Mouse (Mus musculus) kidney, postnatal 25 days (tissue): Measurements from ENCODE around the gene Mlh3.

Experiments used
- DNase-seq, 2 experiments: peaks; one replicate each; pipeline ENCODE4 v3.0.0; 2021; ENCODE audit warnings: mixed read lengths in 2 of 2

Gene Mlh3

DNA sequence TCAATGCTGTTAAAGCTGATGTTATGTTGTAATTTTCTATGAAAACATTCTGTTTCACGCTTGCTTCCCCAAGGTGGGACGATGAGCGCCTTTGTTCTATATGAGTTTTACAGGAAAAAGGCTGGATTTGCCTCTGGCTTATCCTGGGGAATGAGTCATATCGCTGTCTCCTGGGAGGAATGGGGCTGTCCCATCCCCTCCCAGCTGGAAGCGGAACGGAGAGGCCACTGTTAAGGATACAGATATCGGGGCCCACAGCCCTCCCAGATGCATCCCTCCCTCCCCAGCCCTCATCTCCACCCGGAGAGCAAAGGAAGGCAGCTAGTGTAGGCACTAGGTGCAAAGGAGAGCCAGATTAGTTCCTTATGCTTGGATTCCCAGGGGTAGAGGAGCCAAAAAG is 84.6 kb downstream of the Mlh3 start:
- DNase-seq, result no peak
